Mouse (Mus musculus): ENCODE results near the gene Adk. TPM values are rescaled to one million over a fixed set of nuclear protein-coding genes. Genes with fewer than 3 reads are reported as not detected.

The Adk gene
- polyA plus RNA-seq, 1 experiment, result 69.5 TPM

- no peak for TF ChIP-seq MYOD1 (IDR thresholded peaks at IDR 0.05; ENCODE audit: control insufficient read depth, insufficient read length, low read depth)
- no peak for TF ChIP-seq CEBPB (IDR thresholded peaks at IDR 0.05; ENCODE audit: low read depth)
- no peak for TF ChIP-seq CTCF (IDR thresholded peaks at IDR 0.05; ENCODE audit: control insufficient read depth, insufficient read depth, insufficient read length)
- TF ChIP-seq USF1 (IDR thresholded peaks at IDR 0.05; ENCODE audit: low read depth), result no peak
- TF ChIP-seq MAX (IDR thresholded peaks at IDR 0.05), result no peak
- TF ChIP-seq FOSL1 (IDR thresholded peaks at IDR 0.05; ENCODE audit: insufficient read depth, low read length, poor library complexity, severe bottlenecking), result no peak
- TF ChIP-seq MYOG (IDR thresholded peaks at IDR 0.05; ENCODE audit: control insufficient read depth, extremely low read depth, insufficient read length), result no peak
- Histone ChIP-seq H3K79me3 (ENCODE audit: low read depth) (no peaks in the 10 kb centered on the region), H3K4me3 (ENCODE audit: insufficient read depth, poor library complexity, severe bottlenecking) (no peak overlapping the region), H3K36me3 (ENCODE audit: control insufficient read depth, insufficient read depth) (no peaks in the 10 kb centered on the region), H3ac (ENCODE audit: control insufficient read depth, insufficient read length, low read depth) (no peak overlapping the region), H3K27me3 (ENCODE audit: control insufficient read depth, insufficient read depth, insufficient read length) (no peaks in the 10 kb centered on the region), H3K79me2 (ENCODE audit: control insufficient read depth, insufficient read depth) (no peaks in the 10 kb centered on the region)
Measured at GRCm38 (mm10) chr14:21456526-21456925, 404.2 kb downstream of the Adk start.

- TF ChIP-seq MAX (IDR thresholded peaks at IDR 0.05) (no peak), CEBPB (IDR thresholded peaks at IDR 0.05; ENCODE audit: low read depth) (no peak), FOSL1 (IDR thresholded peaks at IDR 0.05; ENCODE audit: insufficient read depth, low read length, poor library complexity, severe bottlenecking) (no peak), MYOD1 (IDR thresholded peaks at IDR 0.05; ENCODE audit: control insufficient read depth, insufficient read length, low read depth) (no peak), CTCF (IDR thresholded peaks at IDR 0.05; ENCODE audit: control insufficient read depth, insufficient read depth, insufficient read length) (no peak), USF1 (IDR thresholded peaks at IDR 0.05; ENCODE audit: low read depth) (no peak), MYOG (IDR thresholded peaks at IDR 0.05; ENCODE audit: control insufficient read depth, extremely low read depth, insufficient read length) (no peak)
- Histone ChIP-seq H3ac (ENCODE audit: control insufficient read depth, insufficient read length, low read depth) (no peak overlapping the region), H3K79me3 (ENCODE audit: low read depth) (no peaks in the 10 kb centered on the region), H3K36me3 (ENCODE audit: control insufficient read depth, insufficient read depth) (no peaks in the 10 kb centered on the region), H3K4me3 (ENCODE audit: insufficient read depth, poor library complexity, severe bottlenecking) (no peak overlapping the region), H3K27me3 (ENCODE audit: control insufficient read depth, insufficient read depth, insufficient read length) (no peaks in the 10 kb centered on the region), H3K79me2 (ENCODE audit: control insufficient read depth, insufficient read depth) (no peaks in the 10 kb centered on the region)
Measured at GRCm38 (mm10) chr14:21457876-21458275, 405.5 kb downstream of the Adk start.

- Histone ChIP-seq H3K4me3 (ENCODE audit: insufficient read depth, poor library complexity, severe bottlenecking) (no peak overlapping the region), H3K36me3 (ENCODE audit: control insufficient read depth, insufficient read depth) (no peaks in the 10 kb centered on the region), H3K79me2 (ENCODE audit: control insufficient read depth, insufficient read depth) (no peaks in the 10 kb centered on the region), H3K79me3 (ENCODE audit: low read depth) (no peaks in the 10 kb centered on the region), H3ac (ENCODE audit: control insufficient read depth, insufficient read length, low read depth) (no peak overlapping the region), H3K27me3 (ENCODE audit: control insufficient read depth, insufficient read depth, insufficient read length) (no peaks in the 10 kb centered on the region)
- TF ChIP-seq USF1 (IDR thresholded peaks at IDR 0.05; ENCODE audit: low read depth) (no peak), CEBPB (IDR thresholded peaks at IDR 0.05; ENCODE audit: low read depth) (no peak), CTCF (IDR thresholded peaks at IDR 0.05; ENCODE audit: control insufficient read depth, insufficient read depth, insufficient read length) (no peak), MYOG (IDR thresholded peaks at IDR 0.05; ENCODE audit: control insufficient read depth, extremely low read depth, insufficient read length) (no peak), FOSL1 (IDR thresholded peaks at IDR 0.05; ENCODE audit: insufficient read depth, low read length, poor library complexity, severe bottlenecking) (no peak), MYOD1 (IDR thresholded peaks at IDR 0.05; ENCODE audit: control insufficient read depth, insufficient read length, low read depth) (no peak), MAX (IDR thresholded peaks at IDR 0.05) (no peak)
Measured at GRCm38 (mm10) chr14:21458696-21459095, 406.3 kb downstream of the Adk start.

GRCm38 (mm10) chr14:21459163-21459562 lies 406.8 kb downstream of the Adk start:
- H3K4me3 ChIP-seq (ENCODE audit: insufficient read depth, poor library complexity, severe bottlenecking), result no peak overlapping the region
- TF ChIP-seq USF1 (IDR thresholded peaks at IDR 0.05; ENCODE audit: low read depth) (no peak), CTCF (IDR thresholded peaks at IDR 0.05; ENCODE audit: control insufficient read depth, insufficient read depth, insufficient read length) (no peak), MAX (IDR thresholded peaks at IDR 0.05) (no peak), MYOG (IDR thresholded peaks at IDR 0.05; ENCODE audit: control insufficient read depth, extremely low read depth, insufficient read length) (no peak), CEBPB (IDR thresholded peaks at IDR 0.05; ENCODE audit: low read depth) (no peak), MYOD1 (IDR thresholded peaks at IDR 0.05; ENCODE audit: control insufficient read depth, insufficient read length, low read depth) (no peak), FOSL1 (IDR thresholded peaks at IDR 0.05; ENCODE audit: insufficient read depth, low read length, poor library complexity, severe bottlenecking) (no peak)
- no peaks in the 10 kb centered on the region for H3K36me3 ChIP-seq (ENCODE audit: control insufficient read depth, insufficient read depth)

GRCm38 (mm10) chr14:21462398-21462797 lies 410.0 kb downstream of the Adk start:
- no peaks in the 10 kb centered on the region for H3K79me3 ChIP-seq (ENCODE audit: low read depth)
- no peak overlapping the region for H3ac ChIP-seq (ENCODE audit: control insufficient read depth, insufficient read length, low read depth)
- no peaks in the 10 kb centered on the region for H3K36me3 ChIP-seq (ENCODE audit: control insufficient read depth, insufficient read depth)
- no peaks in the 10 kb centered on the region for H3K27me3 ChIP-seq (ENCODE audit: control insufficient read depth, insufficient read depth, insufficient read length)
- no peaks in the 10 kb centered on the region for H3K79me2 ChIP-seq (ENCODE audit: control insufficient read depth, insufficient read depth)
- H3K4me3 ChIP-seq (ENCODE audit: insufficient read depth, poor library complexity, severe bottlenecking), result no peak overlapping the region
- TF ChIP-seq FOSL1 (IDR thresholded peaks at IDR 0.05; ENCODE audit: insufficient read depth, low read length, poor library complexity, severe bottlenecking) (no peak), MAX (IDR thresholded peaks at IDR 0.05) (no peak), CTCF (IDR thresholded peaks at IDR 0.05; ENCODE audit: control insufficient read depth, insufficient read depth, insufficient read length) (no peak), CEBPB (IDR thresholded peaks at IDR 0.05; ENCODE audit: low read depth) (no peak), MYOG (IDR thresholded peaks at IDR 0.05; ENCODE audit: control insufficient read depth, extremely low read depth, insufficient read length) (no peak), USF1 (IDR thresholded peaks at IDR 0.05; ENCODE audit: low read depth) (no peak), MYOD1 (IDR thresholded peaks at IDR 0.05; ENCODE audit: control insufficient read depth, insufficient read length, low read depth) (no peak)

More at GRCm38 (mm10) chr14:21459163-21459562, 406.8 kb downstream of the Adk start:
- Histone ChIP-seq H3ac (ENCODE audit: control insufficient read depth, insufficient read length, low read depth) (no peak overlapping the region), H3K27me3 (ENCODE audit: control insufficient read depth, insufficient read depth, insufficient read length) (no peaks in the 10 kb centered on the region), H3K79me3 (ENCODE audit: low read depth) (no peaks in the 10 kb centered on the region), H3K79me2 (ENCODE audit: control insufficient read depth, insufficient read depth) (no peaks in the 10 kb centered on the region)
